Mouse (Mus musculus): ENCODE measurements at regions not wholly inside any gene's neighbourhood (a gene's known extent, or its start where the extent isn't known, plus 50 kb on each side); places are given as distances from the start of the nearest gene placed in this dataset.

DNA sequence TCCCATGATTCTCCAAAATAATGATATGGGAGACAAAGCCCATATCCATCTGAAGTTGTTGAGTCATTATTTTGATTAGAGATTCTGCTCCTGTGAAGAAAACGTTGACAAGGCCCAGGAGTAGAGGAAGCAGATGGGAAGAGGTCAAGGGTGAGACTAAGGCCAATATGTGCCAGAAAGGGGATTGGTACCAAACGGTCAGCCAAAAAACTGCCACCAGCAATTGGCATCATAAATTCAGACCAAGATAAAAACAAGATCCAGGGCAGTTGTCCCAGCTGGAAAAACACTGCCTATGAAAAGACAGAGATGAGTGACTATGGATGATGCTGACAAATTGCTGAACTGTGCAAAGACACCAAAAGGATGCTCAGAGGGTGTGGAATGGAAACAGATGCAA, 411.0 kb upstream of the Tusc1 start:
- Histone ChIP-seq H3K36me3 (ENCODE audit: insufficient read depth, low read length) (no peaks in the 10 kb centered on the region), H3K27me3 (ENCODE audit: insufficient read depth, low read length) (no peaks in the 10 kb centered on the region), H3K4me1 (ENCODE audit: insufficient read depth, low read length) (no peaks in the 10 kb centered on the region), H3K27ac (ENCODE audit: low read depth, low read length) (no peak overlapping the region), H3K4me3 (ENCODE audit: low read depth, low read length) (no peak overlapping the region), H3K9ac (replicated peaks; ENCODE audit: low read length, poor library complexity, severe bottlenecking) (no peak overlapping the region), H3K4me2 (ENCODE audit: low read depth, low read length, poor library complexity, severe bottlenecking) (no peak overlapping the region), H3K9me3 (ENCODE audit: low read length) (no peaks in the 10 kb centered on the region)
- DNase-seq (ENCODE audit: low spot score): peak; percentile 6
- no peak for TF ChIP-seq CTCF (IDR thresholded peaks at IDR 0.05)
- WGBS: 70% methylated on average over 2 of the region's 2 CpGs
- no peak for ATAC-seq (ENCODE audit: low FRiP score)

DNA sequence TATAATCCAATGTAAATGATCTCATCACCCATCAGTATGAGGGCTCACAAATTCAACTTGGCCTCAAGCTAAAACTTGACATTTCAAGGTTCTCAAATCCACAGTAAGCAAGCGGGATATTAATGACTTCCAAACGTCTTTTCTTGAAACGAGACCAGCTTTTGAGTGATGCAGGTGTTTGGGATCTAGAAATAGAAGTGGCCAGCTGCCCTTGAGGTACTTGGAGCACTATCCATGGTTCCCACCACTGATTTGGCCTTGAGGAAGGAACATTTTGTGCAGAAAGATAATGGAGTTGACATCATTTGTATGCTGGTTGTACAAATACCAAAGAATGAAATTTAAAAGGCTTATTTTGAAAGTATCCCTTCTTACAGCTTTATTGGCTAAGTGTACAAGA, 378.4 kb upstream of the Tusc1 start:
- H3K4me1 ChIP-seq (ENCODE audit: insufficient read depth, low read length): no peaks in the 10 kb centered on the region
- no peaks in the 10 kb centered on the region for H3K27me3 ChIP-seq (ENCODE audit: insufficient read depth, low read length)
- no peak for TF ChIP-seq CTCF (IDR thresholded peaks at IDR 0.05)
- DNase-seq (ENCODE audit: low spot score): no peak
- H3K4me2 ChIP-seq (ENCODE audit: low read depth, low read length, poor library complexity, severe bottlenecking): no peak overlapping the region
- no peak for ATAC-seq (ENCODE audit: low FRiP score)
- no peak overlapping the region for H3K27ac ChIP-seq (ENCODE audit: low read depth, low read length)
- H3K4me3 ChIP-seq (ENCODE audit: low read depth, low read length): no peak overlapping the region
- H3K9ac ChIP-seq (replicated peaks; ENCODE audit: low read length, poor library complexity, severe bottlenecking): no peak overlapping the region
- H3K9me3 ChIP-seq (ENCODE audit: low read length): no peaks in the 10 kb centered on the region
- 54% methylated on average over 3 of the region's 3 CpGs for WGBS
- H3K36me3 ChIP-seq (ENCODE audit: insufficient read depth, low read length): no peaks in the 10 kb centered on the region

DNA sequence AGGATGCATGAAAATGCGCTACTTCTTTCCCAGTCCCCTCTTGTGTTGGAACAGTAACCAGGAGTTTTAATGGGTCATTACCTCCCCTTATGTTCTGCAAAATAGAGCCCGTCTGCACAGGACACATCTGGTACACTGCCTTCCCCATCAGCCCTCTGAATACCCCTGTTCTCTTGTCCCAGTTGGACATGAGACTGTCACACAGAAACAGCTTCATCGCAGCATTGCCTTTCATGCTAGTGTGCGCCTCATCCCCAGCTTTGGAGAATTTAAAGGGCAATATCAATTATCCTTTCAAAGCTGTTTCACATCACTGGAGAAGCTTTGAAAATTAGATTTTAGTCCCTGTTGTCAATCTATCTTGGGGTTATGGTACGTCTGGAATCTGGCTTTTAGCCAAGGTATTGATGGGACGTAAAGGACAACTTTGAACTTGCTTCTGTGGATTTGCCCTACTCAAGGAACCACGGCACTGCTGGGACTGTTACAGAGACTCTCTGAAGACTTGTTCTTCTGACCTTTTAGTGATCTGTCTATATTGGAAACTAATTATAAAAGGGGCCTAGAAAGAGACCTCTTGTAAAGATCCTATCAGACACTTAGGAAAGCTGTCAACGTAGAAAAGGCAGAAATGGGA, 341.2 kb upstream of the Tusc1 start:
- H3K4me2 ChIP-seq (ENCODE audit: low read depth, low read length, poor library complexity, severe bottlenecking): no peak overlapping the region
- H3K9me3 ChIP-seq (ENCODE audit: low read length): no peaks in the 10 kb centered on the region
- H3K27ac ChIP-seq (ENCODE audit: low read depth, low read length): no peak overlapping the region
- ATAC-seq (ENCODE audit: low FRiP score) (peak; percentile 31; the same call in 1 of the 2 replicates), DNase-seq (ENCODE audit: low spot score) (peak; percentile 40)
- no peak overlapping the region for H3K4me3 ChIP-seq (ENCODE audit: low read depth, low read length)
- no peaks in the 10 kb centered on the region for H3K36me3 ChIP-seq (ENCODE audit: insufficient read depth, low read length)
- no peaks in the 10 kb centered on the region for H3K27me3 ChIP-seq (ENCODE audit: insufficient read depth, low read length)
- WGBS: 67% methylated on average over 8 of the region's 8 CpGs
- TF ChIP-seq CTCF (IDR thresholded peaks at IDR 0.05): no peak
- H3K9ac ChIP-seq (replicated peaks; ENCODE audit: low read length, poor library complexity, severe bottlenecking): no peak overlapping the region
- H3K4me1 ChIP-seq (ENCODE audit: insufficient read depth, low read length): no peaks in the 10 kb centered on the region

DNA sequence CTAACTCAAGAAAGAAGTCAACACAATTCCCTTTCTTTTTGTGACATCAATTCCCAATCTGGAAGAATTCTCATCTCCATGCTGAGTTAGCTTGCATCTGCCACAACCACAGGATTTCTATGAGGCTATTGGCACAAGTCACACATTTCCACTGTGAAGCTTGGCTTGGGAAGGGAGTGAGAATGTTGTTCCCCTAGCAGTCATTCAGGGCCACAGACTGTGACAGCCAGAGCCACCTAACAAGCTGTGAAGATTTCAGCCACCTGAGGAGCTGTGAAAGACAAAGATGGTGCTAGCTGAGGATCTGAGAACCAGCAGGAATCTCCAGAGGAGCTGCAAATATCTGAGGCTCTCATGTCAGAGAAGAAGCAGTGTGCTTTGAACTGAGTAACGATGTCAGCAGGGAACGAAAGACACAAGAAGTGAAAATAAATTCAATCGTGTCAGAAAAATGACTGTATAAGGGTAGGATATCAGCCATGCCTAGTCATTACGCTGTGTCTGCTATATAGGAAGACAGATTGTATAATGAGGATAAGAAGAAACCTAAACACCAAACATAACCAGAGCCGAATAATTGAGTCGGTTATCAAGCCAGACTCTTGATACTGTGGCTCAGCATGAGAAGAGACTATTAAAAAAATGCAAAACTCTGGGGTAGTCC, 340.6 kb upstream of the Tusc1 start:
- Histone ChIP-seq H3K4me2 (ENCODE audit: low read depth, low read length, poor library complexity, severe bottlenecking) (no peak overlapping the region), H3K4me3 (ENCODE audit: low read depth, low read length) (no peak overlapping the region), H3K36me3 (ENCODE audit: insufficient read depth, low read length) (no peaks in the 10 kb centered on the region), H3K9ac (replicated peaks; ENCODE audit: low read length, poor library complexity, severe bottlenecking) (no peak overlapping the region), H3K27ac (ENCODE audit: low read depth, low read length) (no peak overlapping the region), H3K4me1 (ENCODE audit: insufficient read depth, low read length) (no peaks in the 10 kb centered on the region), H3K27me3 (ENCODE audit: insufficient read depth, low read length) (no peaks in the 10 kb centered on the region), H3K9me3 (ENCODE audit: low read length) (no peaks in the 10 kb centered on the region)
- WGBS: 58% methylated on average over 6 of the region's 6 CpGs
- DNase-seq (ENCODE audit: low spot score): peak; percentile 70
- no peak for TF ChIP-seq CTCF (IDR thresholded peaks at IDR 0.05)
- no peak for ATAC-seq (ENCODE audit: low FRiP score)

DNA sequence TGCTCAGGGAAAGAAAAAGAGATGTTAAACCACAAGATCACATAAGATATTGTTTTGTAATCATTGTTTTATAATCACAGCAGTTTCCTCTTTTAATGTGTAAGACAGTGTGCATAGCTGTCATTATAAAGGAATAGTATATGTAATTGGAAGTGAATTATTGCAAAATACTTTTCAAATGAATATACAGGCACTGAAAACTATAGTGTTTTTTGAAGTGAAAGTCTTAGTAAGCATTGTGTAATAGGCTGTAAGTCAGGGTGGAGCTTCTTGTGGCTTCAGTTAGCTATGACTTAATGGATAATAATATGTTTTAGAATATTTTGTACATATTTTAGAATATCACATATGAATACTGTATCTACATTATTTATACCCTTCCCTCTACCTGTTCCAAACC, 333.7 kb upstream of the Tusc1 start:
- H3K36me3 ChIP-seq (ENCODE audit: insufficient read depth, low read length): no peaks in the 10 kb centered on the region
- H3K4me3 ChIP-seq (ENCODE audit: low read depth, low read length): no peak overlapping the region
- H3K9me3 ChIP-seq (ENCODE audit: low read length): no peaks in the 10 kb centered on the region
- H3K27ac ChIP-seq (ENCODE audit: low read depth, low read length): no peak overlapping the region
- ATAC-seq (ENCODE audit: low FRiP score) (no peak), DNase-seq (ENCODE audit: low spot score) (no peak)
- TF ChIP-seq CTCF (IDR thresholded peaks at IDR 0.05): no peak
- H3K4me1 ChIP-seq (ENCODE audit: insufficient read depth, low read length): no peaks in the 10 kb centered on the region
- no peaks in the 10 kb centered on the region for H3K27me3 ChIP-seq (ENCODE audit: insufficient read depth, low read length)
- H3K4me2 ChIP-seq (ENCODE audit: low read depth, low read length, poor library complexity, severe bottlenecking): no peak overlapping the region
- no peak overlapping the region for H3K9ac ChIP-seq (replicated peaks; ENCODE audit: low read length, poor library complexity, severe bottlenecking)

DNA sequence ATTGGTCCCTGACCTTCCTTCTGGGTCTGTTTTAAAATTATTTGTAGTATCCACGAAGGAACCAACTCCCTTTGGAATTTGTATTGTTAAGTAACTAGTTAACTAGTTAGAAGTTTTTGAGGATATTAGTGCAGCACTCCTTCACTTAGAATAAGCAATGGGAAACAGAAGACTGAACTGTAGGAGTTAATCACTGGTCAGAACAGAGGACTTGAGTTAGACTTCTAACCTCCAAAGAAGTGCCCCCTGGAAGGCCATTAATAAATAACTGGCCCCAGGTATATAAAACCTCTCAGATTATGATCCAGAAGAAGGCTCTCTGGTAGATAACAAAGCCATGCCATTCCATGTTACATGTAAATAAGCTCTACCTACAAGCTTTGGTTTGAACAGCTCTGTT, 329.0 kb upstream of the Tusc1 start:
- Histone ChIP-seq H3K4me1 (ENCODE audit: insufficient read depth, low read length) (no peaks in the 10 kb centered on the region), H3K9ac (replicated peaks; ENCODE audit: low read length, poor library complexity, severe bottlenecking) (no peak overlapping the region), H3K4me2 (ENCODE audit: low read depth, low read length, poor library complexity, severe bottlenecking) (no peak overlapping the region), H3K36me3 (ENCODE audit: insufficient read depth, low read length) (no peaks in the 10 kb centered on the region), H3K27me3 (ENCODE audit: insufficient read depth, low read length) (no peaks in the 10 kb centered on the region), H3K9me3 (ENCODE audit: low read length) (no peaks in the 10 kb centered on the region), H3K4me3 (ENCODE audit: low read depth, low read length) (no peak overlapping the region), H3K27ac (ENCODE audit: low read depth, low read length) (no peak overlapping the region)
- TF ChIP-seq CTCF (IDR thresholded peaks at IDR 0.05): no peak
- no peak for ATAC-seq (ENCODE audit: low FRiP score)
- WGBS: 71% methylated on average over 1 of the region's 1 CpGs
- no peak for DNase-seq (ENCODE audit: low spot score)

Measured in midbrain, postnatal 0 days (tissue).